Mouse (Mus musculus) lung, postnatal 0 days (tissue): Measurements from ENCODE around the gene Gm13769.
"Not testable (repeated sequence)": the region's sequence is repeated elsewhere in the genome, so short reads cannot be mapped to it uniquely, and the experiment has no call there.

Source experiments
- CTCF ChIP-seq: IDR thresholded peaks from 2 replicates; pipeline ENCODE4 v1.5.1; 2016; ENCODE audit warnings: antibody characterized with exemption, mild to moderate bottlenecking
- EP300 ChIP-seq: IDR thresholded peaks from 2 replicates; pipeline ENCODE4 v1.6.1; 2016; ENCODE audit warnings: antibody characterized with exemption, mild to moderate bottlenecking, control low read depth

- TF ChIP-seq CTCF, EP300: not testable (repeated sequence)
Measured at GRCm38 (mm10) chr2:90351047-90351446, 29.0 kb downstream of the Gm13769 start.
